Mouse (Mus musculus): ENCODE measurements at regions not wholly inside any gene's neighbourhood (a gene's known extent, or its start where the extent isn't known, plus 50 kb on each side); places are given as distances from the start of the nearest gene placed in this dataset.

DNA sequence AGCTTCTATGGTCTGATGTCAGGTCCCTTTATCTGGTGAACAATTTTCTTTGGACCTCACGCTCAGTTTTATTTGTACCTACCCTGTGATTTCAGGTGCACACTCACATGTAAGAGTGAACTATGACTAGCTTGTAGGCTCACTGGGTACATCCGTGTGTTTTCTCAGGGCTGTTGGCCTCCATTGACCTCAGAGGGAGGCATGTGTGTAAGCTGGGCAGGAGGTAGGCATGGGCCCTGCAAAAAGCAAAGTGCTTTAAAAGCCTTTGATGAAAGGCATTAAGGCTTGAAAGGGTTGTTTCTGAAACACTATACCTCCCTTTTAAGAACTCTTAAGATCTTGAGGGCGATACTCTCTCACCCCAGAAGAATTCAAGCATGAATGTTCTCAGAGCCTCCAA, 112.9 kb upstream of the Gdnf start:
- no peak for DNase-seq

DNA sequence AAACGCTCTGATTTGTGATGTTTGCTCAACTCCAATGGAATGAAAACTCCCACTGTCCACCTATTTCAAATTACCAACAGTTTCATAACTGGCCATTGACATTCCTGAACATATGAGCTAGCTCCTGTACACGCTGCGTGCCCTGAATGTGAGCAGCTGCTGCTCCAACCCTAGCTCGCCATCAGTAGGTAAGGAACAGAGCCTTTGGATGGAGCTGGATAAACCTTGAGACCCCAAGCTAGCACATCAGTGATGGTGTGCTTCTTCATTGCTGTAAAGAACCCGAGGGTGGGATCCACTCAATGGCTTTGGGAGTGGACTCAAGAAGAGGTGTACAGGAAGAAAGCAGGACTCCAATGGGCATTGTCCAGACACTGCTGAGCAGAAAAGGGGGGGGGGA, 101.8 kb upstream of the Gdnf start:
- DNase-seq: no peak

DNA sequence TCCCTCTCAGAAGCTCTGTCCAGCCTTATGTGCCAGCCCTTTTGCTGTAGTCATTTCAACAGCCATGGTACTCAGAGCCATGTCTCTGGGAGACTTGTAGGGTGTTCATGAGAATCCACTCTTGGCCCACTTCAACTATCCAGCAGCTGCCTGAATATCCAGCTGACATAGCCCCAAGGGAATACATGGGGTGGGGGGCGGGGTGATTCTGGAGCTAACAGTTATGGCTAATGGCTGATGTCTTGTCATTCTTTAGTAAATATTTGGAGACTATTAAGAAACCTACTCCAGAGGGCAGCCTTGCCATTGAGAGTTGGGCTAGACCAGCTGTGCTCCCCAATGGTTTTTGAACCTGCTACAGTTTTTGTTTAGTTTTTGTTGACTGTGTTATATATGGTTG, 96.0 kb upstream of the Gdnf start:
- DNase-seq: no peak

DNA sequence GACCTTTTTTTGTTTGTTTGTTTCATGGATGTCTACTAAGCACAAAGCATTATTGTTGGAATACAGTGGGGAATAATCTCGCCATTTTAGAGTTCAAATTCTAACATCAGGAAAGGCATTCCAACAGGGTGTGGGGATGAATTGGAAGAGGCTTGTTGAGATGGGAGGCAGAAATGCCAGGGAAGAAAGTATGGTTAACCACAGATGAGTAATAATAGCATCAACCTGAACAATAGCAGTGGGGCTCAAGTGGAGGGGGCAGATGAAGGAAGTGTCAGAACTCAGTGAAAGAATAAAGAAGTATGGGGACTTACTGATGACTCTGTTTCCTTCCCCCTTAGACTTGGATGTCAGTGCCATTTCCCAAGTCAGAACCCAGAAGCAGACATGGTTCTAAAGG, 94.5 kb upstream of the Gdnf start:
- no peak for DNase-seq

DNA sequence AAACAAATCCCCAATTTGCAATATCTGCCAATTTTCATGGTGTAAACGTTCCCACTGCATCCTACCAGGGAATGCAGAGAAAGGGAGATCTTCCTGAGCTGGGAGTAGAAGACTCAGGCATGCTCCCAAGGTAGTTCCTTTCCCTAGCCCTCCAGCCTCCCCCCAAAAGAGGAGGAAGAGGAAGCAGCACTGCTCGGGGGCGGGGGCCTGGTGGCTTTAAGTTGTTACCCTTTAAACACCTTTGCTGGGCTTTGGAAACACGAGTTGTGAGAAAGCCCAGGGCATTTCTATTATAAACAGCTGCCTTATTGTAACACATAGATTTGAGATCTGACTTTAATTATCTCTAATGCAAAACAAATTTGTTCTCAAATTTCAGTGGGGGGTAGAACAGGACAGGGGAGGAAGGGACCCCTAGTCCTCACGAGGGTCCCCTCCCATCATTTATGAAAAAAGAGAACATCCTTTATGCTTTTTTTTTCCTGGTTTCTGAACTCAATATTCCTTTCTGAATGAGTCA, 87.4 kb upstream of the Gdnf start:
- no peak for DNase-seq

DNA sequence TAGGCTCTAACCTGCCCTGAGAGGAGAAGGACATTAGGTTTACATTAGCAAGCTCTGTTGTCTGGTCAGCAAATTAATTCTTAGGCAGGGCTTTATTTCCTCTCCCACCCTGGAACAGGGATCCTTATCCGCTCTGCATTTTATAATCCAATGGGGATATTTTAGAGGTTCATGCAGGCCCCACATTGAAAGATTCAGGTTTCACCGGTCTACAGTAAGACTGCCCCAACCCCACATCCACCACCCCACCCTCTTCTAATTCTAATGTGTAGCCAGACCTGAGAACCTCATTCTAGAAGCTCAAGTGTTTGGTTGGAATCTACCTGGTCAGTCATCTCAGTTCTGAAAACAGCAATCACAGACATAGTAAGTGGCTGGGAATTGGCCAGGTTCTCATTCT, 86.9 kb upstream of the Gdnf start:
- DNase-seq: no peak

DNA sequence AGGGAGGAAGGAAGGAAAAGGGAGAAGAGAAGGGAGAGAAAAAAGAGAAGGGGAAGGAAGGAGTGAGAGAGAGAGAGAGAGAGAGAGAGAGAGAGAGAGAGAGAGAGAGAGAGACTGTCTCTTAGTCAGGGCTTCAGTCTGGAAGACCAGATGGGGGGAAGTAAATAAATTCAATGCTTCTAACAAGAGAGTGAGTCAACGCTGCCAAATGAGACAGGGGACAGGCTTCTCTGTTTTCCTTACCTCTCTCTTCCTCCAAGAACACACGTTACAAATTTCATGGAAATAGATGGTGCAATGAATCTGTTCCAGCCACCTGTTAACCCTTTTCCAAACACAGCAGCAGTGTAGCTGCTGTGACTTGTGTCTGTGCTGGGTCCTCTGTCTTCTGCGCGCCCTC, 85.1 kb upstream of the Gdnf start:
- DNase-seq: no peak

DNA sequence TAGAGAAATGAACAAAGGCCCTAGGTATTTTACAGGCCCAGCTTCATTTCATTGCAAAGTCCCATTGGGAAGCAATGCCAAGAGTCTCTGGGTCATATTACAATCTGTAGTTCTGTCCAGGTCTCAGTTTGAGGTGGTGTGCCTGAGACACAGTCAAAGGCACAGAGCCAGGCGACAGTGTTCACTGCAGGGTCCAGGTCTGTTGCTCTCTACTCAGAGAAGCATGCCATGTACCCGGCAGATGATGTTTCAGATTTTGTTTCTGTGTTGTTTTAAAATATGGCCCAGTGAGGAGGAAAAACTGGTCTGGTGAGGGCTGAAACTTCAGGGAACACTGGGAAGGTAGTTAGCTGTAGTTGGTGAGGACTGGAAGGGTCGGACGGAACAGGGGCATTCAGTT, 63.1 kb upstream of the Gdnf start:
- no peak for DNase-seq

DNA sequence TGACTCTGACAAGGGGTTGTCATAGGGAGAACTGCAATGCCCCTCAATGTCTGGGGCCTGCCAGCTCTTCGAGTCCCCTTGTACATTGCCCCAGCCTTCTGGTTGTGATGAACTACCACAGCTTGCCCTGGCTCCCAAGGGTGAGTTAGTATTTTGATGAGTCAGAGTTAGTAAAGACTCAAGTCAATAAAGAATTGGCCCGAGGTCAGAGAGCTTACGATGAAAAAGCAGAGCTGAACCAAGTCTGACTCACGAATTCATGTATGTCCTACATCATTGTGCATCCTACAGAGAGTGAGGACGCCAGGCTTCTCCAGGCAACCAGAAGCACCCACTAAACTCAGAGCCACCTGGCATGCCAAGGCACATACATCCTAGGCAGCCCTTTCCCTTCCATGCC, 60.2 kb upstream of the Gdnf start:
- no peak for DNase-seq

Data from right cerebral cortex, postnatal 25 days (tissue).